Mouse (Mus musculus): Measurements from ENCODE around the gene Ror2.
A peak's percentile ranks its signal among the peaks of the same experiment; 100 is the strongest.

DNA sequence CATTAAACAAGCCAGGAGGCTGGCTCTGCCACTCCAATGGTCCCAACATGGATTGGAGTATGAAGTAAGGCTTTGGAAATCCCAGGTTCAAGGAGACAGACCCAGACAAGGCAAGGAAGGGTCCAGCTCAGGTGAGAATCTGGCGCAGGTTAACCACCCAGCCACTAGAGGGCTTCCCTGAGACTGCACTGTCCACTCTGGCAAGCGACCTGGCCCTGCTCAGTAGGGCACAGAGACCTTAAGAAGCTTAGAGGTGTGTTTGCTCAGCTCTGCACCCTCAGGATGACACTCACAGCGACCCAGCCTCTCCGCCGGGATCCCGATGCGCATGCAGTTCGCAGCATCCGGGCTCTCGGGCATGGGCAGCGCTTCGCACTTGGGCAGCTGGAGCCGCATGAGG is 167.5 kb downstream of the Ror2 start:
- TF ChIP-seq CTCF (IDR thresholded peaks at IDR 0.05; ENCODE audit: borderline replicate concordance, control insufficient read depth, extremely low read depth, insufficient read depth, low read length, poor library complexity), result peak; percentile 66; the same call in 1 of the 2 replicates
- no peak for TF ChIP-seq POLR2A (IDR thresholded peaks at IDR 0.05; ENCODE audit: control insufficient read depth, extremely low read depth, insufficient read depth, low read length, poor library complexity)

All from thymus, adult 2 months (tissue).